Mouse (Mus musculus): ENCODE results near the gene Slc25a44.

The Slc25a44 gene

GRCm38 (mm10) chr3:88424605-88425329 lies at the start of gene Slc25a44:
Gene Slc25a44 (minus strand): TSS chr3:88425139.
- DNase-seq (ENCODE audit: low read depth, low spot score), result peak; percentile 97

GRCm38 (mm10) chr3:88473571-88473970 lies 48.6 kb upstream of the Slc25a44 start:
- DNase-seq (ENCODE audit: low read depth, low spot score), result no peak

- no peak for DNase-seq (ENCODE audit: low read depth, low spot score)
Measured at GRCm38 (mm10) chr3:88473020-88473419, 48.1 kb upstream of the Slc25a44 start.

- DNase-seq (ENCODE audit: low read depth, low spot score), result no peak
Measured at GRCm38 (mm10) chr3:88470943-88471479, 46.1 kb upstream of the Slc25a44 start.

- DNase-seq (ENCODE audit: low read depth, low spot score), result no peak
Measured at GRCm38 (mm10) chr3:88469466-88469865, 44.5 kb upstream of the Slc25a44 start.

GRCm38 (mm10) chr3:88467116-88467824 lies 42.3 kb upstream of the Slc25a44 start:
- DNase-seq (ENCODE audit: low read depth, low spot score), result peak; percentile 93

GRCm38 (mm10) chr3:88465127-88465526 lies 40.2 kb upstream of the Slc25a44 start:
- no peak for DNase-seq (ENCODE audit: low read depth, low spot score)

- DNase-seq (ENCODE audit: low read depth, low spot score), result no peak
Measured at GRCm38 (mm10) chr3:88464425-88464824, 39.5 kb upstream of the Slc25a44 start.

- no peak for DNase-seq (ENCODE audit: low read depth, low spot score)
Measured at GRCm38 (mm10) chr3:88460983-88461696, 36.2 kb upstream of the Slc25a44 start, which contains the start of gene Sema4a. Gene Sema4a (minus strand): TSS chr3:88461182.

GRCm38 (mm10) chr3:88460029-88460428 lies 35.1 kb upstream of the Slc25a44 start:
- DNase-seq (ENCODE audit: low read depth, low spot score), result no peak

- peak; percentile 14 for DNase-seq (ENCODE audit: low read depth, low spot score)
Measured at GRCm38 (mm10) chr3:88458778-88459219, 33.9 kb upstream of the Slc25a44 start.

- peak; percentile 65 for DNase-seq (ENCODE audit: low read depth, low spot score)
Measured at GRCm38 (mm10) chr3:88456746-88457532, 32.0 kb upstream of the Slc25a44 start.

- no peak for DNase-seq (ENCODE audit: low read depth, low spot score)
Measured at GRCm38 (mm10) chr3:88456313-88456712, 31.4 kb upstream of the Slc25a44 start.

GRCm38 (mm10) chr3:88455588-88456264 lies 30.8 kb upstream of the Slc25a44 start:
- peak; percentile 12 for DNase-seq (ENCODE audit: low read depth, low spot score)

- DNase-seq (ENCODE audit: low read depth, low spot score), result peak; percentile 32
Measured at GRCm38 (mm10) chr3:88454762-88455587, 30.0 kb upstream of the Slc25a44 start.

GRCm38 (mm10) chr3:88453986-88454385 lies 29.0 kb upstream of the Slc25a44 start:
- DNase-seq (ENCODE audit: low read depth, low spot score), result peak; percentile 80

GRCm38 (mm10) chr3:88453369-88453768 lies 28.4 kb upstream of the Slc25a44 start:
- peak; percentile 73 for DNase-seq (ENCODE audit: low read depth, low spot score)

- peak; percentile 21 for DNase-seq (ENCODE audit: low read depth, low spot score)
Measured at GRCm38 (mm10) chr3:88452716-88453115, 27.8 kb upstream of the Slc25a44 start.

GRCm38 (mm10) chr3:88452246-88452645 lies 27.3 kb upstream of the Slc25a44 start:
- DNase-seq (ENCODE audit: low read depth, low spot score), result peak; percentile 48
